Mouse (Mus musculus): Measurements from ENCODE around the gene Cyp4f14. TPM values are rescaled to one million over a fixed set of nuclear protein-coding genes. Genes with fewer than 3 reads are reported as not detected.
A peak's percentile ranks its signal among the peaks of the same experiment; 100 is the strongest.

Cyp4f14 gene
- polyA plus RNA-seq, 1 experiment, result 1.00 TPM

DNA sequence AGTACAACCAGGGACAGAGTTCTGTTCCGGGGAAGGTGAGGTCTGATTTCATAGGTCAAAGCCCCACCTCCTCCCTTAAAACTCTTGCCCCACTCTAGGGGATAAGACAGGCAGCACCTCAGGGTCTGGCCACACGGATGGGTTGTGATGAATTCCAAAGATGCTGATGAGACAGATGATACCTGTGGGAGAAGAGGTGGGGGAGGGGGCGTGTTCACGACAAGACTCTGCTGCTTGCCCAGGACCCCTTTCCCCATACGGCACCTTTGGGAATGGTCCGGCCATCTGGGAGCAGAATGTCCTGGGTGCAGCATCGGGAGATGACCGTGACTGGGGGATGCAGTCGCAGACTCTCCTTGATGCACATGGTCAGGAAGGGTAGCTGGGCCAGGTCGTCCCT lies 11.0 kb downstream of the Cyp4f14 start:
- WGBS, result 74% methylated on average over 10 of the region's 10 CpGs
- no peaks in the 10 kb centered on the region for H3K4me1 ChIP-seq (ENCODE audit: control insufficient read depth, insufficient read depth, low read length)
- TF ChIP-seq CTCF (IDR thresholded peaks at IDR 0.05; ENCODE audit: control insufficient read depth, insufficient read depth, low read length) (no peak), POLR2A (IDR thresholded peaks at IDR 0.05; ENCODE audit: borderline replicate concordance, control insufficient read depth, low read depth, low read length) (no peak)
- no peak overlapping the region for H3K4me3 ChIP-seq (replicated peaks; ENCODE audit: control insufficient read depth, low read depth, low read length)
- no peak overlapping the region for H3K27ac ChIP-seq (ENCODE audit: control insufficient read depth, insufficient read depth, low read depth, low read length, poor library complexity)

DNA sequence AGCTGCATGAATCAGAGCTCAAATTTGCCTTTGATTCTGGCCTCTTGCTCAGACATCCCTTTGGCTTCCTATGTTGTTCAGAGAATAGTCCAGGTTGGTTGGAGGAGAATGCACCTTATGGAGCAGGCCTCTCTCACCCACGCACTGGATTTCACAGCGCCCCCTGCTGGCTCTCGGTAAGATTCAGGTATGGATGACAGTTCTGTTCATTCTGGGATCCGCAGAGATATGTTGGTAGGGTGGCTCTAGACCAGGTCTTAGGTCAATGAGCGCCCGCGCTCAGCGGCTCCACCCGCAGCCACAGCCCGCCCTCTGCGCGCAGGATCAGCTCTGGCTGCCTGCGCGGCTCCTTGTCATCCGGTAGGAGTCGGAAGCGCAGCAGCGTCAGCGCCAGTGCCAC lies 11.9 kb downstream of the Cyp4f14 start:
- Histone ChIP-seq H3K4me3 (replicated peaks; ENCODE audit: control insufficient read depth, low read depth, low read length) (no peak overlapping the region), H3K27ac (ENCODE audit: control insufficient read depth, insufficient read depth, low read depth, low read length, poor library complexity) (no peak overlapping the region), H3K4me1 (ENCODE audit: control insufficient read depth, insufficient read depth, low read length) (no peaks in the 10 kb centered on the region)
- TF ChIP-seq CTCF (IDR thresholded peaks at IDR 0.05; ENCODE audit: control insufficient read depth, insufficient read depth, low read length) (peak; percentile 77), POLR2A (IDR thresholded peaks at IDR 0.05; ENCODE audit: borderline replicate concordance, control insufficient read depth, low read depth, low read length) (no peak)
- 16% methylated on average over 19 of the region's 19 CpGs for WGBS

DNA sequence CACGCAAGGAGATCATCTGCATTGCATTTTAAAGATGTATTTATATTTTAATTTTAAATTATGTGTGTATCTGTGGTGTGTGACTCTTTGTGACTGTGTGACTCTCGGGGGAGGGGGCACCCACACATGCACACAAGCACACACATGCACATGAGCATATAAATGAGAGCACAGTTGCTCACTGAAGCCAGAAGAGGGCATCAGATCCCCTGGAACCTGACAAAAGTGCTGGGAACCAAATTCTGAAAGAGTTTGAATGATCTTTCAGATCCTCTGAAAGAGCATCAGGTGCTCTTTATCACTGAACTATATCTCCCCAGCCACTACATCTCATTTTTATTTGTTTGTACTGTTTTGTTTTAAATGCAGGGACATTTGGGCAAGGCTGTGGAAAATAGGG lies 12.7 kb downstream of the Cyp4f14 start:
- H3K4me1 ChIP-seq (ENCODE audit: control insufficient read depth, insufficient read depth, low read length), result no peaks in the 10 kb centered on the region
- 50% methylated on average over 2 of the region's 2 CpGs for WGBS
- TF ChIP-seq POLR2A (IDR thresholded peaks at IDR 0.05; ENCODE audit: borderline replicate concordance, control insufficient read depth, low read depth, low read length) (no peak), CTCF (IDR thresholded peaks at IDR 0.05; ENCODE audit: control insufficient read depth, insufficient read depth, low read length) (peak; percentile 24; the same call in 1 of the 2 replicates)
- H3K27ac ChIP-seq (ENCODE audit: control insufficient read depth, insufficient read depth, low read depth, low read length, poor library complexity), result no peak overlapping the region
- H3K4me3 ChIP-seq (replicated peaks; ENCODE audit: control insufficient read depth, low read depth, low read length), result no peak overlapping the region

DNA sequence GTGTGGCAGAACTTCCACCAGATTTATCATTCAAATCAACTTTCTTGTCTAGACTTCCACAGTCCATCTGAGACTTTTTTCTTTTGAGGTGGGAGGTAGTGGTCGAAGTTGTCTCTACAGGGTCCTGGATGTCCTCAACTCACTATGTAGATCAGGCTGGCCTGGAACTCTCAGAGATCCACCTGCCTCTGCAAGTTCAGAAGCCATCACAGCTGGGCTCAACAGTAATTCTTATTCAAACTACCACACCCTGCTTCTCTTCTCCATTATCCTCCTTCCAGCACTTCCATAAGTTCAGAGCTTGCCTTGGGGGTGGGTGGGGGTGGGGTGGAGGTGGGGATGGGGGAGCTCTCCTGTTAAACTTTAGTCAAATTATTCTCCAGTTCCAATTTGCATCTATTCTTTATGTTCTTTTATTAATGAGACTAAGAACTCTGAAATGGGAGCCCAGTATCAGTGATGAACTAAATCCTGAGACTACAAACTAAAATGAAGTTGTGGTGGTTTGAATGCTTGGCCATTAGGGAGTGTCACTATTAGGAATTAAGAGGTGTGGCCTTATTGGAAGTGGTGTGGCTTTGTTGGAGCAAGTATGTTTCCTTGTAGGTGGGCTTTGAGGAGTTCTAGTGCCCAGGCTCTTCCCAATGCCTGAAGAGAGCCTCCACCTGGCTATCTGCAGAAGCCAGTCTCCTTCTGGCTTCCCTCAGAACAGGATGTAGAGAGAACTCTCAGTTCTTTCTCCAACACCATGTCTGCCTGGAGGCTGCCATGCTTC lies 15.2 kb downstream of the Cyp4f14 start:
- H3K27ac ChIP-seq (ENCODE audit: control insufficient read depth, insufficient read depth, low read depth, low read length, poor library complexity), result no peak overlapping the region
- 39% methylated on average over 1 of the region's 1 CpGs for WGBS
- H3K4me3 ChIP-seq (replicated peaks; ENCODE audit: control insufficient read depth, low read depth, low read length), result no peak overlapping the region
- TF ChIP-seq POLR2A (IDR thresholded peaks at IDR 0.05; ENCODE audit: borderline replicate concordance, control insufficient read depth, low read depth, low read length) (no peak), CTCF (IDR thresholded peaks at IDR 0.05; ENCODE audit: control insufficient read depth, insufficient read depth, low read length) (no peak)
- H3K4me1 ChIP-seq (ENCODE audit: control insufficient read depth, insufficient read depth, low read length), result no peaks in the 10 kb centered on the region

DNA sequence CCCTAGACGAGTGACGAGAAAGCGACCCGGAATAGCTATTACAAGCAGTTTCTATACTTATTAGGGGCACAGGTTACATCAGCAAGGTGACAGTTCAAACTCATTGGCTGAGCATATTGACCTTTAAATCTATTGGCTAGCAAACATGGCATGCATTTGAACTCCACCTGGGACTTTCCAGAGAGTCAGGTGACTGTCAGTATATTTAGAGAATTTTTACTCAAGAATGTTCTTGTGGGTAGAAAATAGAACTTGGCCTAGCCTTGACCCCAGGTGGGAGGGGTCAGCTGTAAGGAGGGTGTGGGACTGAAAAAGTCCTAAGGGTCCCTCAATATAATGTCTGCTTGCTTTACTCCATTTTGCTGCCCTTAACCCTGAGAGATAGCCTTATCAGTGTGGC lies 21.7 kb downstream of the Cyp4f14 start:
- Histone ChIP-seq H3K27ac (ENCODE audit: control insufficient read depth, insufficient read depth, low read depth, low read length, poor library complexity) (no peak overlapping the region), H3K4me3 (replicated peaks; ENCODE audit: control insufficient read depth, low read depth, low read length) (no peak overlapping the region), H3K4me1 (ENCODE audit: control insufficient read depth, insufficient read depth, low read length) (no peaks in the 10 kb centered on the region; the same call in 1 of the 2 replicates)
- TF ChIP-seq POLR2A (IDR thresholded peaks at IDR 0.05; ENCODE audit: borderline replicate concordance, control insufficient read depth, low read depth, low read length) (no peak), CTCF (IDR thresholded peaks at IDR 0.05; ENCODE audit: control insufficient read depth, insufficient read depth, low read length) (no peak)
- WGBS, result 90% methylated on average over 4 of the region's 4 CpGs

DNA sequence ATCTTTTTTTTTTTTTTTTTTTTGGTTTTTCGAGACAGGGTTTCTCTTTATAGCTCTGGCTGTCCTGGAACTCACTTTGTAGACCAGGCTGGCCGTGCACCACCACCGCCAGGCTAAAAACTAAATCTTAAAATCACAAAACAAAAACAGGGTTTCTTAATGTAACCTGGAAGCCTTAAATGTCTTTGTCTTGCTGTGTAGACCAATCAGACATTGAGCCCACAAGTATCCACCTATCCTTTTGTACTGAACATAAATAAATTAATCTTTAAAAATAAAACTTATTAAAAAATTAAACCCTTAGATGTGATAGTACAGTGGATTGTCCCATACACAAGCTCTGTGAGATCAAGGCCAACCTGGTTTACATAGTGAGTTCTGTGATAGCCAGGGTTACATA lies 23.2 kb downstream of the Cyp4f14 start:
- Histone ChIP-seq H3K4me1 (ENCODE audit: control insufficient read depth, insufficient read depth, low read length) (no peaks in the 10 kb centered on the region; the same call in 1 of the 2 replicates), H3K4me3 (replicated peaks; ENCODE audit: control insufficient read depth, low read depth, low read length) (no peak overlapping the region), H3K27ac (ENCODE audit: control insufficient read depth, insufficient read depth, low read depth, low read length, poor library complexity) (no peak overlapping the region)
- TF ChIP-seq POLR2A (IDR thresholded peaks at IDR 0.05; ENCODE audit: borderline replicate concordance, control insufficient read depth, low read depth, low read length), result no peak
- TF ChIP-seq CTCF (IDR thresholded peaks at IDR 0.05; ENCODE audit: control insufficient read depth, insufficient read depth, low read length), result no peak
- WGBS, result 76% methylated on average over 3 of the region's 3 CpGs

DNA sequence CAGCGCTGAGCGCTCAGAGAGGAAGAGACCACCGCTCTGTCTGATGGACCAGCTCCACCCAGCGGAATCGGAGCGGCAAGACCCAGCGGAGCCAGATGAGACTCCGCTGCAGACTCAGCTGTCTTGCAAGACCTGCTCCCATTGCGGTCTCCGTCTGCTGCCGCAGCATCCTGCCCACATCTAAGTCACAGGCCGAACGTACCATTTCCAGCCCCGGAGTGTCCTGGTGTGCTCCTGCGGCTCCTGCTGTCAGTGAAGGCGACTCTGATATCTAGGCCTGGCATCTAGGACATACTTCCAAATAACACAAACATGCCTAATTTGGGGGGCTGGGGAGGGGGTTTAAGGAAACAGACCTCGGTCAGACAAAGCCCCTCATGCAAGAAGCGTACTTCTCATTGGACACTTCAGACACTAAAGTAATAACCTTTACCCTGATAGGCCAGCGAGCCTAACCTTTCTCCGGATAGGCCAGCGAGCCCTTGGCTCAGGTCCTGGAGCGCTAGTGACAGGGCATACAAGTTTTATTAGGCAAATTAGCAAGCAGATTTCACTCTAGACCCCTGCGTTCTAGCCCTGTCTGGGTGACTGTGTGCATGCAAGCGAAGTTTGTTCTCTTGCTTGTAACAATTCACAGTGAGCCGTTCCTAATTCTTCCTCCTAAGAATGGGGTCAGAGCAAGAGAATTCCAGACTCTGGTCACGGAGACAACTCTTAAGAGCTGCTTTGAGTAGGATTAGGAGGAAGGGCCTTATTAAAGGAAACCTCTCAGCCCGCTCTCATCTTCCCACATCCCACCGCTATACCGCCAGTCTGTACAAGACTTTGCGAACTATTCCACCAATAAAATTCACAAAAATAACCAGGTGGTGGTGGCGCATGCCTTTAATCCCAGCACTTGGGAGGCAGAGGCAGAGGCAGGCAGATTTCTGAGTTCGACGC lies 25.6 kb downstream of the Cyp4f14 start, which contains the start of gene Zfp870:
TSS of gene Zfp870 (minus strand) at position 404 of the 942 bp plus-strand sequence.
- H3K4me3 ChIP-seq (replicated peaks; ENCODE audit: control insufficient read depth, low read depth, low read length), result peak within 1 kb of the TSS; percentile 69
- 15% methylated on average over 33 of the region's 33 CpGs for WGBS
- no peak within 1 kb of the TSS for H3K27ac ChIP-seq (ENCODE audit: control insufficient read depth, insufficient read depth, low read depth, low read length, poor library complexity)
- H3K4me1 ChIP-seq (ENCODE audit: control insufficient read depth, insufficient read depth, low read length), result no peaks in the 10 kb centered on the region; the same call in 1 of the 2 replicates
- TF ChIP-seq POLR2A (IDR thresholded peaks at IDR 0.05; ENCODE audit: borderline replicate concordance, control insufficient read depth, low read depth, low read length) (peak; percentile 40; the same call in 1 of the 2 replicates), CTCF (IDR thresholded peaks at IDR 0.05; ENCODE audit: control insufficient read depth, insufficient read depth, low read length) (peak; percentile 38; the same call in 1 of the 2 replicates)

DNA sequence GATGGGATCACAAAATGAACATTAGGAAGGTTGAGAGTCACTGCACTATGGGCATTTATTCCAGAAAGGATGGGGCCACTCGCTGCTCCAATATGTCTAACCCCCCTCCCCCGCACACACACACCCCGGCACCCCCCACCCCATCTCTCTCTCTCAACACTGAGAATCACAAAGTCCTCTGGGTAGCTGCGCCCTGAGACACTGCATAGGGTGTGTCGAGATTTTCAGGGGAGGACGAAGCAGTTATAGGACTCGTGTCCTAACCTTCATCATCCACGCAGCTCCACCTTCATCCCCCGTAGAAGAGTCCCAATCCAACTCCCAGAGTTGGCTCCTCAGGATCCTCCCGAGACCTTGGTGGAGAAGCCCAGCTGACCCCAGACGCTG lies 26.3 kb downstream of the Cyp4f14 start:
- 5% methylated on average over 11 of the region's 11 CpGs for WGBS
- Histone ChIP-seq H3K4me3 (replicated peaks; ENCODE audit: control insufficient read depth, low read depth, low read length) (peak overlapping the region; percentile 69), H3K4me1 (ENCODE audit: control insufficient read depth, insufficient read depth, low read length) (no peaks in the 10 kb centered on the region; the same call in 1 of the 2 replicates), H3K27ac (ENCODE audit: control insufficient read depth, insufficient read depth, low read depth, low read length, poor library complexity) (no peak overlapping the region)
- TF ChIP-seq CTCF (IDR thresholded peaks at IDR 0.05; ENCODE audit: control insufficient read depth, insufficient read depth, low read length) (no peak), POLR2A (IDR thresholded peaks at IDR 0.05; ENCODE audit: borderline replicate concordance, control insufficient read depth, low read depth, low read length) (no peak)

All from bone marrow, adult 2 months (tissue).